Mouse (Mus musculus) hindbrain, postnatal 0 days (tissue): Measurements from ENCODE around the gene Prss12. TPM values are rescaled to one million over a fixed set of nuclear protein-coding genes. Genes with fewer than 3 reads are reported as not detected.

Experiments used
- ATAC-seq: fragments of 200-750 bp; cut with Nextera tagmentation; 2 replicates; pipeline ENCODE4 v1.8.0; 2017; ENCODE audit warnings: mild to moderate bottlenecking, moderate TSS enrichment, moderate library complexity
- DNase-seq: peaks from one replicate; pipeline ENCODE4 v3.0.0-alpha.2; 2015; ENCODE audit warnings: low spot score
- H3K27ac ChIP-seq: fragments of 300-500 bp; sonication (generic); 2 replicates; pipeline ENCODE4 v1.5.1; 2014; ENCODE audit warnings: mild to moderate bottlenecking
- H3K27me3 ChIP-seq: fragments of 300-500 bp; sonication (generic); 2 replicates; pipeline ENCODE4 v1.6.1; 2014; ENCODE audit warnings: low read length, mixed read lengths; ENCODE audit not compliant: insufficient read depth
- H3K36me3 ChIP-seq: fragments of 300-500 bp; sonication (generic); 2 replicates; pipeline ENCODE4 v1.6.1; 2014; ENCODE audit warnings: low read length, mixed read lengths; ENCODE audit not compliant: insufficient read depth
- H3K4me1 ChIP-seq: fragments of 300-500 bp; sonication (generic); 2 replicates; pipeline ENCODE4 v1.6.1; 2014; ENCODE audit warnings: antibody characterized with exemption, low read length, mixed read lengths; ENCODE audit not compliant: insufficient read depth
- H3K4me2 ChIP-seq: fragments of 300-500 bp; sonication (generic); 2 replicates; pipeline ENCODE4 v1.6.1; 2014; ENCODE audit warnings: low read depth, mild to moderate bottlenecking, low read length, moderate library complexity, mixed read lengths
- H3K4me3 ChIP-seq: fragments of 300-500 bp; sonication (generic); 2 replicates; pipeline ENCODE4 v1.5.1; 2014; ENCODE audit warnings: low read length
- H3K9ac ChIP-seq: fragments of 300-500 bp; sonication (generic); replicated peaks from 2 replicates; pipeline ENCODE4 v1.6.1; 2014; ENCODE audit warnings: mild to moderate bottlenecking, low read length, moderate library complexity, mixed read lengths
- H3K9me3 ChIP-seq: fragments of 300-500 bp; sonication (generic); 2 replicates; pipeline ENCODE4 v1.6.1; 2016; ENCODE audit warnings: low read length, mixed read lengths
- CTCF ChIP-seq: IDR thresholded peaks from 2 replicates; pipeline ENCODE4 v1.5.1; 2016; ENCODE audit warnings: antibody characterized with exemption, control low read depth, low read depth
- WGBS: fragments of 180-500 bp; shearing (Covaris S2); extraction: QIAGEN DNeasy Blood & Tissue Kit; methylation state at CpG from one replicate; pipeline ENCODE4 v1.1.7; 2014; 5-methylcytosine and 5-hydroxymethylcytosine counted together
- polyA plus RNA-seq: library from polyadenylated mRNA; unstranded; fragments of >200 nt; fragmentation: Nextera tagmentation; extraction: Ambion mirVana; gene quantifications from 2 replicates; pipeline ENCODE4 v1.2.1, GENCODE M21; 2015
- total RNA-seq: library from RNA; depleted of rRNA; stranded (reverse); fragments of >200 nt; gene quantifications from 2 replicates; pipeline ENCODE4 v1.2.3, GENCODE M21; 2014

Gene Prss12
- total and polyA plus RNA-seq, 2 experiments from 2014 or later = 14.7 to 16.8 TPM

- TF ChIP-seq CTCF = no peak
Observed at GRCm38 (mm10) chr3:123503943-123504342, 57.2 kb downstream of the Prss12 start.

GRCm38 (mm10) chr3:123504783-123505182 is 58.1 kb downstream of the Prss12 start:
- H3K27me3 ChIP-seq = no peaks in the 10 kb centered on the region
- no peak for ATAC-seq
- 84% methylated on average over 7 of the region's 7 CpGs for WGBS
- no peak for TF ChIP-seq CTCF
- H3K36me3 ChIP-seq = no peaks in the 10 kb centered on the region
- H3K4me3 ChIP-seq = no peak overlapping the region
- no peak overlapping the region for H3K9ac ChIP-seq
- H3K4me1 ChIP-seq = peaks cover 9% of the 10 kb centered on the region; the same call in 1 of the 2 replicates
- H3K27ac ChIP-seq = no peak overlapping the region
- H3K9me3 ChIP-seq = no peaks in the 10 kb centered on the region
- H3K4me2 ChIP-seq = no peak overlapping the region
- no peak for DNase-seq

More at GRCm38 (mm10) chr3:123503943-123504342, 57.2 kb downstream of the Prss12 start:
- H3K4me2 ChIP-seq = no peak overlapping the region
- ATAC-seq (no peak), DNase-seq (no peak)
- no peak overlapping the region; the same call in 1 of the 2 replicates for H3K9ac ChIP-seq
- 81% methylated on average over 6 of the region's 6 CpGs for WGBS
- no peak overlapping the region for H3K27ac ChIP-seq
- H3K27me3 ChIP-seq = no peaks in the 10 kb centered on the region
- H3K4me1 ChIP-seq = peaks cover 9% of the 10 kb centered on the region; the same call in 1 of the 2 replicates
- no peaks in the 10 kb centered on the region for H3K9me3 ChIP-seq
- H3K36me3 ChIP-seq = no peaks in the 10 kb centered on the region
- no peak overlapping the region for H3K4me3 ChIP-seq

- Histone ChIP-seq H3K4me1 (peaks cover 9% of the 10 kb centered on the region; the same call in 1 of the 2 replicates), H3K27me3 (no peaks in the 10 kb centered on the region), H3K9me3 (no peaks in the 10 kb centered on the region), H3K27ac (no peak overlapping the region), H3K9ac (no peak overlapping the region), H3K36me3 (no peaks in the 10 kb centered on the region), H3K4me2 (peak overlapping the region; percentile 77; the same call in 1 of the 2 replicates), H3K4me3 (no peak overlapping the region)
- WGBS = 51% methylated on average over 9 of the region's 9 CpGs
- DNase-seq (no peak), ATAC-seq (no peak)
- no peak for TF ChIP-seq CTCF
Observed at GRCm38 (mm10) chr3:123505778-123506667, 59.3 kb downstream of the Prss12 start.

- 5% methylated on average over 6 of the region's 6 CpGs for WGBS
- H3K36me3 ChIP-seq = no peaks in the 10 kb centered on the region
- peaks cover 9% of the 10 kb centered on the region; the same call in 1 of the 2 replicates for H3K4me1 ChIP-seq
- H3K4me3 ChIP-seq = peak overlapping the region; percentile 69
- no peak for ATAC-seq
- peak overlapping the region; percentile 80 for H3K9ac ChIP-seq
- no peaks in the 10 kb centered on the region for H3K27me3 ChIP-seq
- H3K9me3 ChIP-seq = no peaks in the 10 kb centered on the region
- H3K27ac ChIP-seq = peak overlapping the region; percentile 100; the same call in 1 of the 2 replicates
- peak; percentile 59 for DNase-seq
- peak overlapping the region; percentile 77 for H3K4me2 ChIP-seq
- TF ChIP-seq CTCF = peak; percentile 65
Observed at GRCm38 (mm10) chr3:123506699-123507662, 60.3 kb downstream of the Prss12 start.

- WGBS = under 1% methylated on average over 10 of the region's 10 CpGs
- H3K27me3 ChIP-seq = no peaks in the 10 kb centered on the region
- H3K4me2 ChIP-seq = peak overlapping the region; percentile 77
- no peak for ATAC-seq
- DNase-seq = no peak
- peaks cover 9% of the 10 kb centered on the region; the same call in 1 of the 2 replicates for H3K4me1 ChIP-seq
- H3K27ac ChIP-seq = peak overlapping the region; percentile 100
- H3K9me3 ChIP-seq = no peaks in the 10 kb centered on the region
- no peaks in the 10 kb centered on the region for H3K36me3 ChIP-seq
- H3K4me3 ChIP-seq = peak overlapping the region; percentile 69
- no peak for TF ChIP-seq CTCF
- H3K9ac ChIP-seq = peak overlapping the region; percentile 80
Observed at GRCm38 (mm10) chr3:123507663-123508055, 60.9 kb downstream of the Prss12 start.

GRCm38 (mm10) chr3:123508056-123508674 is 61.5 kb downstream of the Prss12 start:
- Histone ChIP-seq H3K27ac (peak overlapping the region; percentile 100), H3K4me2 (peak overlapping the region; percentile 82), H3K4me3 (peak overlapping the region; percentile 69), H3K9me3 (no peaks in the 10 kb centered on the region), H3K27me3 (no peaks in the 10 kb centered on the region), H3K4me1 (peaks cover 9% of the 10 kb centered on the region; the same call in 1 of the 2 replicates), H3K36me3 (no peaks in the 10 kb centered on the region), H3K9ac (peak overlapping the region; percentile 93)
- TF ChIP-seq CTCF = peak; percentile 59
- peak; percentile 99 for ATAC-seq
- peak; percentile 100 for DNase-seq
- WGBS = under 1% methylated on average over 53 of the region's 53 CpGs
